Mouse (Mus musculus): ENCODE results near the gene Cc2d1a. TPM values are rescaled to one million over a fixed set of nuclear protein-coding genes. Genes with fewer than 3 reads are reported as not detected.
A peak's percentile ranks its signal among the peaks of the same experiment; 100 is the strongest.

Gene Cc2d1a
- polyA plus RNA-seq, 1 experiment = 18.0 TPM

DNA sequence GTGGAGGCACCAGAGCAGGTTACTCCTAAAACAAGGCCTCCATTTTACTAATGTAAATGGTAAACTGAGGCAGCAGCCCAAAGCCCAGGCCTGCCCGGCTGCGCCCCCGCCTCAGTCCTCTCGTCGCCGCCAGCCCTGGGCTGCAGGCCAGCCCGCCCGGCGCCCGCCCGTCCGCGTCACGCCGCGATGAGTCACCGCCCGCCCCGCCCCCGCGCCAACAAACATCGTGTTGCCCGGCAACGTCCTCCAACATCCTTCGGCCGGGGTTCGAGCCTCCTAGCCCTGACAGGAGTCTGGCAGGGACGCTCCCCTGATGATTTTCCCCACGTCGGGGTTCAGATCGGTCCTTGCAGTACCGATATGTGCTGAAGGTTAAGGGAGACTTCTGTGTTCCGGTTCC lies 44.8 kb upstream of the Cc2d1a start:
- peak overlapping the region; percentile 76 for H3K9ac ChIP-seq (ENCODE audit: low read depth, poor library complexity, severe bottlenecking)
- H3K4me1 ChIP-seq (ENCODE audit: control insufficient read depth, insufficient read depth, low read length) = peaks cover 6% of the 10 kb centered on the region
- TF ChIP-seq EP300 (IDR thresholded peaks at IDR 0.05; ENCODE audit: insufficient read depth, low read depth, low read length) (no peak), POLR2A (IDR thresholded peaks at IDR 0.05; ENCODE audit: insufficient read depth, low read length) (peak; percentile 10)
- no peaks in the 10 kb centered on the region for H3K36me3 ChIP-seq (ENCODE audit: control insufficient read depth, insufficient read depth, low read length, poor library complexity, severe bottlenecking)
- no peaks in the 10 kb centered on the region for H3K9me3 ChIP-seq (replicated peaks; ENCODE audit: control insufficient read depth, insufficient read depth, low read length, poor library complexity, severe bottlenecking)
- no peaks in the 10 kb centered on the region for H3K27me3 ChIP-seq (ENCODE audit: control insufficient read depth, insufficient read depth, low read length, poor library complexity, severe bottlenecking)
- H3K4me3 ChIP-seq (ENCODE audit: low read depth, low read length) = peak overlapping the region; percentile 57
- peak overlapping the region; percentile 92 for H3K27ac ChIP-seq (ENCODE audit: insufficient read depth, low read length)

DNA sequence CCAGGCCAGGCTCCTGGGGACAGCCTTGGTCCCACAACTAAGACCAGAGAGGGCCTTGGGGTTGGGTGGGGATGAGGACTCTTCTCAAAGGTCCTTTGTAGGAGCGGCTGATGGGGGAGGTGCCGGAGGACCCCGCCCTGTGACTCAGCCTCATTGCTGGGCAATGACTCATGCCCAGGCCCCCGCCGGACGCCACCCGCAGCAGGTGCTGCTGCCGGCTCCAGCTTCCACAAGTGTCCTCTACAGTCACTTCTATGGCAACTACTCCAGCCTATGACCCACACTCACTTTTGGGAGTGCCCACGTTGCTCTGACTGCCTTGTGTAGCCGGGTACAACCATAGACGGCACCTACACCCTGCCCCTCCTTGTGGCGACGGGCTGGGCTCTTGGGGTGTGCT lies 44.3 kb upstream of the Cc2d1a start:
- peak overlapping the region; percentile 76 for H3K9ac ChIP-seq (ENCODE audit: low read depth, poor library complexity, severe bottlenecking)
- peak overlapping the region; percentile 57 for H3K4me3 ChIP-seq (ENCODE audit: low read depth, low read length)
- no peaks in the 10 kb centered on the region for H3K27me3 ChIP-seq (ENCODE audit: control insufficient read depth, insufficient read depth, low read length, poor library complexity, severe bottlenecking)
- H3K9me3 ChIP-seq (replicated peaks; ENCODE audit: control insufficient read depth, insufficient read depth, low read length, poor library complexity, severe bottlenecking) = no peaks in the 10 kb centered on the region
- peak overlapping the region; percentile 98 for H3K27ac ChIP-seq (ENCODE audit: insufficient read depth, low read length)
- TF ChIP-seq EP300 (IDR thresholded peaks at IDR 0.05; ENCODE audit: insufficient read depth, low read depth, low read length) (peak; percentile 99), CTCF (IDR thresholded peaks at IDR 0.05; ENCODE audit: low read depth, low read length) (no peak)
- H3K36me3 ChIP-seq (ENCODE audit: control insufficient read depth, insufficient read depth, low read length, poor library complexity, severe bottlenecking) = no peaks in the 10 kb centered on the region
- peaks cover 7% of the 10 kb centered on the region for H3K4me1 ChIP-seq (ENCODE audit: control insufficient read depth, insufficient read depth, low read length)

DNA sequence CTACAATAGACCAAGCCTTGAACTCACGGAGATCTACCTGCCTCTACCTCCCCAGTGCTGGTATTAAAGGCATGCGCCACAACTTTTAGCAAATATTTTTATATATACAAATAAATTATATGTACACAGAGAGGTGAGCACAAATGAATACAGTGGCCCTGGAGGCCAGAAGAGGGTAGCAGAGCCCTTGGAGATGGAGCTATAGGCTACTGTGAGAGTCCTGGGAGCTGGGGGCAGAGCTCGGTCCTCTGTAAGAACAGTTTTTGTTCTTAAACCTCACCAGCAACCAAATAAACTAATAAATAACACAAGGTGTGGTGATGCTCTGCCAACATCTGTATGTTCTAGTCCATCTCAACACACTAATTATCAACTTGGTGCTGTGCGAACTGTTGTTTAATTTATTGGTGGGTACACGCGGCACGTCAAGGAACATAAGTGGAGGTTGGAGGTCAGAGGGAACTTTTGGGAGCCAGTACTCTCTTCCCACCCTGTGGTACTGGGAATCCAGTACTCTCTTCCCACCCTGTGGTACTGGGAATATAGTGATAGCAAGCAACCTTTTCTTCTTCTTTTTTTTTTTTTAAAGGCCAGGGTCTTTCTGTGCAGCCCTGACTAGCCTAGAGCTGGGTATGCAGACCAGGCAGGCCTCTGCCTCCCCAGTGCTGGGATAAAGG lies 42.6 kb upstream of the Cc2d1a start:
- no peaks in the 10 kb centered on the region for H3K27me3 ChIP-seq (ENCODE audit: control insufficient read depth, insufficient read depth, low read length, poor library complexity, severe bottlenecking)
- peak overlapping the region; percentile 96 for H3K27ac ChIP-seq (ENCODE audit: insufficient read depth, low read length)
- no peaks in the 10 kb centered on the region for H3K36me3 ChIP-seq (ENCODE audit: control insufficient read depth, insufficient read depth, low read length, poor library complexity, severe bottlenecking)
- H3K9ac ChIP-seq (ENCODE audit: low read depth, poor library complexity, severe bottlenecking) = peak overlapping the region; percentile 76
- TF ChIP-seq POLR2A (IDR thresholded peaks at IDR 0.05; ENCODE audit: insufficient read depth, low read length) (no peak), CTCF (IDR thresholded peaks at IDR 0.05; ENCODE audit: low read depth, low read length) (no peak), EP300 (IDR thresholded peaks at IDR 0.05; ENCODE audit: insufficient read depth, low read depth, low read length) (no peak)
- H3K4me1 ChIP-seq (ENCODE audit: control insufficient read depth, insufficient read depth, low read length) = peaks cover 7% of the 10 kb centered on the region
- no peaks in the 10 kb centered on the region for H3K9me3 ChIP-seq (replicated peaks; ENCODE audit: control insufficient read depth, insufficient read depth, low read length, poor library complexity, severe bottlenecking)
- no peak overlapping the region for H3K4me3 ChIP-seq (ENCODE audit: low read depth, low read length)

DNA sequence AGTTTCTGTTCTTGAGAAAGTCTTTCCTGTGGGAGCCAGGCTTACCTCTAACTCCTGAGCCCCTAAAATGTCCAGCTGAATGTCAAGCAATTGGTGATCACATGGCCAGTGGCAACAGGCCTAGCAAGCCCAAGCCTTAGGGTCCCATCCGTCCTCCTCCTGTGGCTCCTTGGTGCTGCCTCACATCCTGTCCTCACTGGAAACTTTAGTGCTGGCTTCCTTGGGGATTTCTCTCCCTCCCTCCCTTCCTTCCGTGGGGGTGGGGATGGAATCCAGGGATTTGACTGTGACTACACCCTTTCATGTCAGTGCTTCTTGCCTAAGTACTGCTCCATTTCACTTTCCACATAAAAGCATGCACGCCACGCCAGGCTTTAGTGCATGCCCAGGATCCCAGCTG lies 41.9 kb upstream of the Cc2d1a start:
- peaks cover 7% of the 10 kb centered on the region for H3K4me1 ChIP-seq (ENCODE audit: control insufficient read depth, insufficient read depth, low read length)
- H3K9me3 ChIP-seq (replicated peaks; ENCODE audit: control insufficient read depth, insufficient read depth, low read length, poor library complexity, severe bottlenecking) = no peaks in the 10 kb centered on the region
- peak overlapping the region; percentile 64 for H3K27ac ChIP-seq (ENCODE audit: insufficient read depth, low read length)
- H3K27me3 ChIP-seq (ENCODE audit: control insufficient read depth, insufficient read depth, low read length, poor library complexity, severe bottlenecking) = no peaks in the 10 kb centered on the region
- H3K9ac ChIP-seq (ENCODE audit: low read depth, poor library complexity, severe bottlenecking) = peak overlapping the region; percentile 76
- TF ChIP-seq EP300 (IDR thresholded peaks at IDR 0.05; ENCODE audit: insufficient read depth, low read depth, low read length) (peak; percentile 61; the same call in 1 of the 2 replicates), CTCF (IDR thresholded peaks at IDR 0.05; ENCODE audit: low read depth, low read length) (no peak)
- no peaks in the 10 kb centered on the region for H3K36me3 ChIP-seq (ENCODE audit: control insufficient read depth, insufficient read depth, low read length, poor library complexity, severe bottlenecking)
- no peak overlapping the region for H3K4me3 ChIP-seq (ENCODE audit: low read depth, low read length)

DNA sequence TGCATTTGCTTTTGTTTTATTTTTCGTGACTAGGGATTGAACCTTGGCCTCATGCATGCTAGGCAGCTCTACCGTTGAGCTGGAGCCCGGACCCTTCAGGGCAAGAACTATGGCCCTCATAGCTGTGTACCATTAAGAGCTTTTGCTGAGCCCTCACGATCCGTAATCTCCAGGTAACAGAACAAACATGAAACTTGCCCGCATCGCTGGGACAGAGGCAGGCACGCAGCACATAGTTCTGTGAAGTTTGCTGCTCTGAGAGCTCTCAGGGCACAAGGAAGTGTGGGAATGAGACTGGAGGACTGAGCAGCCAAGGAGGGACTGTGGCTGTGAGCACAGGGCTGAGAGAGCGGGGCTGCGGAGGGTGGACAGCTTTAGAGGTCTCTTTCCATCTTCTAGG lies 40.9 kb upstream of the Cc2d1a start:
- Histone ChIP-seq H3K27ac (ENCODE audit: insufficient read depth, low read length) (peak overlapping the region; percentile 64), H3K27me3 (ENCODE audit: control insufficient read depth, insufficient read depth, low read length, poor library complexity, severe bottlenecking) (no peaks in the 10 kb centered on the region)
- TF ChIP-seq EP300 (IDR thresholded peaks at IDR 0.05; ENCODE audit: insufficient read depth, low read depth, low read length) (no peak), CTCF (IDR thresholded peaks at IDR 0.05; ENCODE audit: low read depth, low read length) (no peak), POLR2A (IDR thresholded peaks at IDR 0.05; ENCODE audit: insufficient read depth, low read length) (no peak)

DNA sequence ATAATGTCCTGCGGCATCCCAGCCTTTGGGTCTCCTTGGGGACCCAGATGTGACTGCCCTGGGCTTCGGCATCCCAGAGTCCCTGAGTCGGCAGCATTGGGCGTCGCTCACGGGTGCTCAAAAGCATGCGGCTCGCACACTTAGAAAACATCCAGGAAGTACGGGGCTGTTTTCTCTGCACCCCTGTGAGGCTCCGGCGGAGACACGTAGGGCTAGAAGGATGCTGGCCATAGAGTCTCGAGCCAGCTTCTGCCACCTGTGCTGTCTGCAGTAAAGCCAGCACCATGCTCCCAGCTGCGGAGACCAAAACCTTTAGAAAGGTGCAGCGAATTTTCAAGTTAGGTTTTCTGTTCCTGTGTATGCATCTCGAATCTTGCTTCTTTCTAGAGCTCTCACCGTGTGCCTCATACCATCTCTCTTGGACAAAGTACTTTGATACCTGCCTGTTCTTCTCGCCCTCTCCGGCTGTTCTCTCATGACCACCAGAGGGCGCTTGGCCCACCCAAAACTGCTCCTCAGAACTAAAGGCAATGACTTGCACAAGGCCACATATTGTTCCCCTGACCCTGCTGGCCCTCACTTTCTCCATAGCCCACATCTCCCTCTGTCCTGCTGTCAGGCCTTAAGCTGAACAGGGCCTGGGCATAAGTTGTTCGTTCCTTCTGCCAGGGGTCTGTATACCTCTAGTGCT lies 39.5 kb upstream of the Cc2d1a start:
- H3K27ac ChIP-seq (ENCODE audit: insufficient read depth, low read length) = peak overlapping the region; percentile 93
- TF ChIP-seq POLR2A (IDR thresholded peaks at IDR 0.05; ENCODE audit: insufficient read depth, low read length) = no peak
- TF ChIP-seq EP300 (IDR thresholded peaks at IDR 0.05; ENCODE audit: insufficient read depth, low read depth, low read length) = peak; percentile 49
- TF ChIP-seq CTCF (IDR thresholded peaks at IDR 0.05; ENCODE audit: low read depth, low read length) = peak; percentile 94
- H3K36me3 ChIP-seq (ENCODE audit: control insufficient read depth, insufficient read depth, low read length, poor library complexity, severe bottlenecking) = no peaks in the 10 kb centered on the region
- no peaks in the 10 kb centered on the region for H3K9me3 ChIP-seq (replicated peaks; ENCODE audit: control insufficient read depth, insufficient read depth, low read length, poor library complexity, severe bottlenecking)
- no peaks in the 10 kb centered on the region for H3K27me3 ChIP-seq (ENCODE audit: control insufficient read depth, insufficient read depth, low read length, poor library complexity, severe bottlenecking)
- peaks cover 5% of the 10 kb centered on the region for H3K4me1 ChIP-seq (ENCODE audit: control insufficient read depth, insufficient read depth, low read length)
- H3K9ac ChIP-seq (ENCODE audit: low read depth, poor library complexity, severe bottlenecking) = peak overlapping the region; percentile 60
- H3K4me3 ChIP-seq (ENCODE audit: low read depth, low read length) = peak overlapping the region; percentile 42

More for the DNA sequence above, 40.9 kb upstream of the Cc2d1a start:
- Histone ChIP-seq H3K36me3 (ENCODE audit: control insufficient read depth, insufficient read depth, low read length, poor library complexity, severe bottlenecking) (no peaks in the 10 kb centered on the region), H3K9me3 (replicated peaks; ENCODE audit: control insufficient read depth, insufficient read depth, low read length, poor library complexity, severe bottlenecking) (no peaks in the 10 kb centered on the region), H3K4me1 (ENCODE audit: control insufficient read depth, insufficient read depth, low read length) (peaks cover 5% of the 10 kb centered on the region), H3K4me3 (ENCODE audit: low read depth, low read length) (0 out of 2 replicates have a peak overlapping the region, but pooled peaks have one; percentile 10), H3K9ac (ENCODE audit: low read depth, poor library complexity, severe bottlenecking) (peak overlapping the region; percentile 76)

Measured in ES-Bruce4 (cell line).